In the genomic region with DNA sequence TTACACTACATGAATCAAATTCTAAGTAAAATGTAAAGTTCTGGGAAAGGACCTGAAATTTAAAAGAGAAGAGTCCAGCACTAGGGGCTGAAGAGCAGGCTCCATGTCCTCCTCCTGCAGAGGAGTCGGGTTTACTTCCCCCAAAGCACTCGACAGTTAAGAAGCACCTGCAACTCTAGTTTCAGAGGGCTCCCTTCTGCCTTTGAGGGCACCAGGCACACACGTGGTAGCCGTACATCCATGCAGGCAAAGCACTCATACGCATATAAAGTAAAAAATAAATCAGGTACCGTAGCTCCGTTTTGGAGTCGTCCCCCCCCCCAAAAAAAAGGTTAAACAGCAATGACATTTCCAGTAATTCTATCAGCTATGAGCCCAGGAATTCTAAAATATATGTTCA, we compare ENCODE assay signal across 1 mouse cellular context.
TF ChIP-seq lines count a peak whose summit lies in the region.

No protein-coding gene starts in this region.

TF ChIP-seq in CH12.LX, 34 proteins besides CTCF, POLR2A, EP300 and RAD21 (continued from another document):
- TF ChIP-seq MAX (IDR thresholded peaks at IDR 0.05; ENCODE audit: low read length) (peak; percentile 82), MXI1 (IDR thresholded peaks at IDR 0.05; ENCODE audit: low read depth, low read length) (peak; percentile 98), TBP (conservative IDR thresholded peaks at IDR 0.05; ENCODE audit: low read depth, low read length) (0 out of 2 replicates have a peak, but pooled peaks have one; percentile 30), MAZ (IDR thresholded peaks at IDR 0.05; ENCODE audit: low read depth, low read length) (no peak), SIN3A (IDR thresholded peaks at IDR 0.05; ENCODE audit: low read length) (peak; percentile 80; the same call in 1 of the 2 replicates)
TF ChIP-seq in CH12.LX: peak in this region for 9.
